Mouse (Mus musculus): ENCODE measurements at regions not wholly inside any gene's neighbourhood (a gene's known extent, or its start where the extent isn't known, plus 50 kb on each side); places are given as distances from the start of the nearest gene placed in this dataset.

- Histone ChIP-seq H3K36me3 (no peaks in the 10 kb centered on the region), H3K4me3 (replicated peaks) (no peak overlapping the region), H3K4me2 (no peak overlapping the region), H3K9me3 (replicated peaks) (no peaks in the 10 kb centered on the region), H3K4me1 (no peaks in the 10 kb centered on the region), H3K27ac (no peak overlapping the region), H3K9ac (no peak overlapping the region), H3K27me3 (no peaks in the 10 kb centered on the region)
- 68% methylated on average over 11 of the region's 11 CpGs for WGBS
- ATAC-seq (replicated peaks; ENCODE audit: low FRiP score), result no peak
Observed at GRCm38 (mm10) chr2:28325502-28325901, 121.1 kb upstream of the Ppp1r26 start.

DNA sequence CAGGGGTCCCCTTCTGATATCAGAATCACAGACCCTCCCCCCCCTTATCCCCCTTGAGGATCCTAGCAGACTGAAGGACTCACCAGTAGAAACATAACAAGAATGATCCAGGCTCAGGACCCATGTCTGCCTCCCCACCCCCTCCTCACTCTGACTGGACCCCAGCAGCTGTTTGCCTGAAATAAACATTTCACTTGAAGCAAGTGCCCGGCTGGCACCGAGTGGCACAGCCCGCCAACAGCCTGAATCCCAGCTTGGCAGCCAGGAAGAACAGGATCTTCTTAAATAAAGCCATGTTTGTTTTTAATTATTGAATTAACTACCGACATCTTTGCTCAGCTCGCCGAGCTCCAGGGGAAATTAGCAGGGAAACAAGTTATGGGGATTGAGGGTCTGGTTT, 120.5 kb upstream of the Ppp1r26 start:
- 78% methylated on average over 6 of the region's 6 CpGs for WGBS
- Histone ChIP-seq H3K27ac (no peak overlapping the region), H3K9me3 (replicated peaks) (no peaks in the 10 kb centered on the region), H3K4me1 (no peaks in the 10 kb centered on the region), H3K9ac (no peak overlapping the region), H3K36me3 (no peaks in the 10 kb centered on the region), H3K27me3 (no peaks in the 10 kb centered on the region), H3K4me3 (replicated peaks) (no peak overlapping the region), H3K4me2 (no peak overlapping the region)
- ATAC-seq (replicated peaks; ENCODE audit: low FRiP score), result no peak

DNA sequence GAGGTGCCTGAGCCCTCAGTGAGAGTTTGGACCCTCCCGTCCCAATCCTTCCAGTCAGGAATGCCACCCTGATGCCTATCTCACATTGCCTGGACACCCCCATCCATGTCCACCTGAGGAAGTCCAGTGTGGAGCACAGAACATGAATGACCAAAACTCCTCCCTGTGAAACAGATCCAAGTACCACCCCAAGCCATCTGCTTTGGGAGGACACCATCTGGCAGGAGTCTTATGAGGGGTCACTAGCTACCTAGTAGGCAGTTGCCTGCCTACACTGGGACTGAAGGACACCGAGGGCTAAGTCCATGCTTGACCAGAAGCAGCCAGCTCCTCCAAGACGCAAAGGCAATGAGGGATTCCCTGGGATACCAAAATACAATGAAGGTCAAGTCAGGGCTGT, 119.9 kb upstream of the Ppp1r26 start:
- Histone ChIP-seq H3K4me2 (no peak overlapping the region), H3K9ac (no peak overlapping the region), H3K4me1 (no peaks in the 10 kb centered on the region), H3K27ac (no peak overlapping the region), H3K9me3 (replicated peaks) (no peaks in the 10 kb centered on the region), H3K27me3 (no peaks in the 10 kb centered on the region), H3K4me3 (replicated peaks) (no peak overlapping the region), H3K36me3 (no peaks in the 10 kb centered on the region)
- ATAC-seq (replicated peaks; ENCODE audit: low FRiP score), result no peak
- WGBS, result 78% methylated on average over 3 of the region's 3 CpGs

DNA sequence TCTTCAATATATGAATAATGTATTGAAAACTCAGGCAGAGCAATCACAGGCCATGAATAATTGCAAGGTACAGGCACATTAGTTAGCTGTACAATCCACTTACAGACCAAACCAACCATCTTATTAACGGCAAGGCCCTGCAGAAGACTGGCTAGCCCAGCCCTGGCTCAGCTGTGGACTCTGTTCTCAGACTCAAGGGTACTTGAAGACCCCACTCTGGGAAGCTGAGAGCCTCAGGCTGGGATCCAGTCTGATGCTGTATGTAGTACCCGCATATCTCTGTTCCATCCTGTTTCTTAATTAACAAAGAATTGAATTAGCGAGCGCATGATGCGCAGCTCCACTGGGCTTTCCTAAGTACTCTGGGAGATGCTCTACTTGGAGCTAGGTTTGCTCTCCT, 117.5 kb upstream of the Ppp1r26 start:
- H3K27me3 ChIP-seq, result no peaks in the 10 kb centered on the region
- no peaks in the 10 kb centered on the region for H3K36me3 ChIP-seq
- H3K9ac ChIP-seq, result no peak overlapping the region
- H3K4me2 ChIP-seq, result no peak overlapping the region
- no peak overlapping the region for H3K4me3 ChIP-seq (replicated peaks)
- H3K27ac ChIP-seq, result no peak overlapping the region
- no peak for ATAC-seq (replicated peaks; ENCODE audit: low FRiP score)
- 94% methylated on average over 5 of the region's 5 CpGs for WGBS
- no peaks in the 10 kb centered on the region for H3K4me1 ChIP-seq
- H3K9me3 ChIP-seq (replicated peaks), result no peaks in the 10 kb centered on the region

GRCm38 (mm10) chr2:28335141-28335789, 111.3 kb upstream of the Ppp1r26 start:
- no peaks in the 10 kb centered on the region for H3K36me3 ChIP-seq
- 0 out of 2 replicates have a peak, but pooled peaks cover 4% of the 10 kb centered on the region for H3K4me1 ChIP-seq
- peaks cover 3% of the 10 kb centered on the region; the same call in 1 of the 2 replicates for H3K27me3 ChIP-seq
- H3K4me2 ChIP-seq, result no peak overlapping the region
- H3K27ac ChIP-seq, result no peak overlapping the region
- H3K9ac ChIP-seq, result no peak overlapping the region
- no peak overlapping the region for H3K4me3 ChIP-seq (replicated peaks)
- no peak for ATAC-seq (replicated peaks; ENCODE audit: low FRiP score)
- whole genome bisulfite sequencing, result 27% methylated on average over 9 of the region's 9 CpGs
- H3K9me3 ChIP-seq (replicated peaks), result no peaks in the 10 kb centered on the region

DNA sequence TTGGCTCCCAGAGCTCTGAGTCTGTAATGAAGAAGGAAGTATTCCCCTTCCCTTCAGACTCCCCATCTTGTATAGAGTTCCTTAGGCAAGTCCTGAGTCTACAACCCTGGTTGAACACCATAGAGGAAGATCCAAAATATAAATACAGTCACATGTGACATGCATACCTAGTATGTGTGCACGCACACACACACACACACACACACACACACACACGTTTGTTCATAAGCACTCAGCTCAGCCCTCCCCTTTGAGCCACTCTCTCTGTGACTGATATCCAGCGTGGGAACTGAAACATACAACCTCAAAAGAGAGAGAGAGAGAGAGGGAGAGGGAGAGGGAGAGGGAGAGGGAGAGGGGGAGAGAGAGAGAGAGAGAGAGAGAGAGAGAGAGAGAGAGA, 110.8 kb upstream of the Ppp1r26 start:
- no peak for ATAC-seq (replicated peaks; ENCODE audit: low FRiP score)
- 59% methylated on average over 3 of the region's 3 CpGs for WGBS
- no peaks in the 10 kb centered on the region for H3K36me3 ChIP-seq

DNA sequence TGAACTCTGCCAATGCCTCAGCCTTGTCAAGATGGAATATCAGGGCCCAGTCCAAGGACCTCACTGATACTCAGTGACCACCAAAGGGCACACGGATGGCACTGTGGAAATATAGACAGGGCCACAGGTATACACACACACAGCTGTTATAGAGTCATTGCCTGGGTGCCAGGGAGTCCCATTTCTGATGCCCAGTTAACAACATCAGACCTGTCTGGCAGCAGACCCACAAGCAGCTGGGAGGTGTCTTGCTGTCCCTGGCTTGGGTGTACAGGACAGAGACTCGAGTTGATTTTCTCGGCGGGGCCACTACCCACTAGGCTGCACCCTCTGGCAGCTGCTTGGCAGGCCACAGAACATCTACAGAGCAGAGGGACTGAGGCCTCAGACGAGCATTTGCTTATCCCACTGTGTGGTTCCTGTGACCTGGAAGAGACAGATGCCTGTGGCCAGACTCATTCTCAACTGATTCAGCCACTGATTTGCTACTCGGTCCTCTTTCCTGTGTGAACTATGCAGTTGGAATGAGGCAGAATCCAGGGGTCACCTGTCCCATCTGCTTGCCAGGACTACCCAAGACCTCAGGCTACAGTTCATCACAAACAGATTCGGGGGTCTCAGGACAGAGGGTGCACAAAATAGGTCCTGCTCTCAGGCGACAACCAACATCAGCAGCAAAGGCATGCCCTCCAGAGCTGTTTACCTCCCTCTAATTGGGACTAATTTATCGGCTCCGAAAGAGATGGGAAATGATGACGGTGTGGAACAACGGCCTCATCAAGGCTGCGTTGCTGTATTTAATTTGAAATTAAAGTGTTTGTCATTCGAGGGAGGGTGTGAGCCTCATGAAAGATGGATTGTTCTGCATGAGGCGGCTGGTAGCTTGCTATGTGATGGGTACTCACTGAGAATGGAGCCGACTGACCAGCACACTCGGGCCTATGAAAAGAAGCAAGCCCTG, 110.0 kb upstream of the Ppp1r26 start:
- Histone ChIP-seq H3K27me3 (peaks cover 3% of the 10 kb centered on the region; the same call in 1 of the 2 replicates), H3K4me3 (replicated peaks) (no peak overlapping the region), H3K4me1 (peaks cover 8% of the 10 kb centered on the region; the same call in 1 of the 2 replicates), H3K36me3 (no peaks in the 10 kb centered on the region), H3K27ac (no peak overlapping the region), H3K9ac (no peak overlapping the region), H3K9me3 (replicated peaks) (no peaks in the 10 kb centered on the region), H3K4me2 (no peak overlapping the region)
- no peak for ATAC-seq (replicated peaks; ENCODE audit: low FRiP score)
- WGBS, result 69% methylated on average over 17 of the region's 17 CpGs

More for the DNA sequence above, 110.8 kb upstream of the Ppp1r26 start:
- Histone ChIP-seq H3K4me2 (no peak overlapping the region), H3K9me3 (replicated peaks) (no peaks in the 10 kb centered on the region), H3K4me1 (0 out of 2 replicates have a peak, but pooled peaks cover 4% of the 10 kb centered on the region), H3K9ac (no peak overlapping the region), H3K27ac (no peak overlapping the region), H3K4me3 (replicated peaks) (no peak overlapping the region), H3K27me3 (peaks cover 3% of the 10 kb centered on the region; the same call in 1 of the 2 replicates)

DNA sequence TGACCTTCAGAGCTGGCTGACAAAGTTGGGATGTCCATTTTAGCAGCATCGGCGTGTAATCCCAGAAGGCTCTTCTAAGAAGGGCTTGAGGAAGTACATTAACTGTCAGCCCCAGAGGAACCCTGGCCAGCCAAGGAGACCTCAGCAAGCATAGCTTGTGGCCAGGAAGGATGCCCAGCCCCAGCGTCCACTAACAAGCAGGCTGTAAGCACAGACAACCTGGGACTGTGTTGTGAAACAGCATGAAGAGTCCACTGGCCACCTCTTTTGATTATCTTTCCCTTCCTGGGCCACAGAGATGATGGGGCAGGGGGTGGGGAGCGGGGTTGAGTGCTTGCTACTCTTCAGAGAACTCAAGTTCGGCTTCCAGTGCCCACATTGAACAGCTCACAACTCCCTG, 109.0 kb upstream of the Ppp1r26 start:
- Histone ChIP-seq H3K9ac (no peak overlapping the region), H3K4me1 (peaks cover 8% of the 10 kb centered on the region; the same call in 1 of the 2 replicates), H3K4me2 (no peak overlapping the region), H3K9me3 (replicated peaks) (no peaks in the 10 kb centered on the region), H3K36me3 (no peaks in the 10 kb centered on the region), H3K27ac (no peak overlapping the region), H3K27me3 (peaks cover 3% of the 10 kb centered on the region; the same call in 1 of the 2 replicates), H3K4me3 (replicated peaks) (no peak overlapping the region)
- no peak for ATAC-seq (replicated peaks; ENCODE audit: low FRiP score)
- 84% methylated on average over 5 of the region's 5 CpGs for WGBS

DNA sequence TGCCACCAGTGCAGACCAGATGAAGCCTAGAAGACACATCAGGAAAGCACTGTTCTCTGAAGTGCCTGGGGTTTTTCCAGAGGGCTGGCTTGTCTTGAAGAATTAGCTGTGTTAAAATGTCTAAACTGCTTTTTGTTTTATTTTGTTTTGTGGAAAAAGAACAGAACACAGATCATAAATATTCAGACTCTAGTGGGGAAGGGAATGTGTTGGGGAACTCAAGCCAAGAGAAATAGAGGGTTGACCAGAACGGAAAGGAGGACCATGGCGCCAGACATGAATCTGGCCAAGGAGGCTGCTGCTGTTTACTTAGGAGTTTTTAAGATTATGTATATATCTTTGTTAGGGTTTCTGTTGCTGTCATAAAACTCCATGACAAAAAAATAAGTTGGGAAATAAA, 105.3 kb upstream of the Ppp1r26 start:
- Histone ChIP-seq H3K27me3 (no peaks in the 10 kb centered on the region), H3K27ac (peak overlapping the region; percentile 70; the same call in 1 of the 2 replicates), H3K9me3 (replicated peaks) (no peaks in the 10 kb centered on the region), H3K4me3 (replicated peaks) (no peak overlapping the region), H3K4me1 (peaks cover 3% of the 10 kb centered on the region; the same call in 1 of the 2 replicates), H3K9ac (no peak overlapping the region), H3K4me2 (no peak overlapping the region), H3K36me3 (no peaks in the 10 kb centered on the region)
- ATAC-seq (replicated peaks; ENCODE audit: low FRiP score), result no peak
- WGBS, result 58% methylated on average over 2 of the region's 2 CpGs

- H3K27ac ChIP-seq, result no peak overlapping the region
Observed at GRCm38 (mm10) chr2:28348453-28348852, 98.1 kb upstream of the Ppp1r26 start.

DNA sequence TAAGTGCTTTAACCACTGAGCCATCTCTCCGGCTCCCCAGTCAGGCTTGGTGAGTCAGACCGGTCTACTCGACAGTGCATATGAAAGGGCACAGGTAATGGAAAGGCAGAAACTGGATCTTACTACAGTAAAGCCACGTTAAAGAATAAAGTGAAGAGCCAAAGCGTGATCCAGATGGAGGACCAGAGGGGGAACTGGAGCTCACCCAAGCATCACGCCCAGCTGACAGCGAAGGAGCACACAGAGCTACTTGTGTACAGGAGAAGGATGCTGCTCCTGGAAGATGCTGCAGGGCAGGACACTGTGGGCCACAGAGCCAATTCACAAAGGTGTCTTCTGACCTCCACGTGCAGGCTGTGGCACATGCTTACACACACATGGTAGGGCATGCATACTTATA, 96.7 kb upstream of the Ppp1r26 start:
- ATAC-seq (replicated peaks; ENCODE audit: low FRiP score), result no peak
- no peak overlapping the region for H3K9ac ChIP-seq
- no peak overlapping the region for H3K4me3 ChIP-seq (replicated peaks)
- H3K27ac ChIP-seq, result no peak overlapping the region
- H3K27me3 ChIP-seq, result no peaks in the 10 kb centered on the region
- H3K4me2 ChIP-seq, result no peak overlapping the region
- no peaks in the 10 kb centered on the region for H3K36me3 ChIP-seq
- WGBS, result 82% methylated on average over 8 of the region's 8 CpGs
- no peaks in the 10 kb centered on the region for H3K4me1 ChIP-seq
- H3K9me3 ChIP-seq (replicated peaks), result no peaks in the 10 kb centered on the region

More at GRCm38 (mm10) chr2:28348453-28348852, 98.1 kb upstream of the Ppp1r26 start:
- H3K4me2 ChIP-seq, result no peak overlapping the region
- H3K36me3 ChIP-seq, result no peaks in the 10 kb centered on the region
- no peak for ATAC-seq (replicated peaks; ENCODE audit: low FRiP score)
- no peak overlapping the region for H3K9ac ChIP-seq
- no peaks in the 10 kb centered on the region for H3K9me3 ChIP-seq (replicated peaks)
- H3K4me3 ChIP-seq (replicated peaks), result no peak overlapping the region
- no peaks in the 10 kb centered on the region for H3K27me3 ChIP-seq
- WGBS, result 80% methylated on average over 4 of the region's 4 CpGs
- H3K4me1 ChIP-seq, result no peaks in the 10 kb centered on the region

GRCm38 (mm10) chr2:28351445-28351844, 95.2 kb upstream of the Ppp1r26 start:
- no peaks in the 10 kb centered on the region for H3K27me3 ChIP-seq
- H3K4me3 ChIP-seq (replicated peaks), result no peak overlapping the region
- H3K9me3 ChIP-seq (replicated peaks), result no peaks in the 10 kb centered on the region
- H3K27ac ChIP-seq, result no peak overlapping the region
- no peaks in the 10 kb centered on the region for H3K36me3 ChIP-seq
- H3K4me1 ChIP-seq, result no peaks in the 10 kb centered on the region
- ATAC-seq (replicated peaks; ENCODE audit: low FRiP score), result no peak
- WGBS, result 90% methylated on average over 10 of the region's 10 CpGs
- no peak overlapping the region for H3K9ac ChIP-seq
- no peak overlapping the region for H3K4me2 ChIP-seq
